Mouse (Mus musculus) testis, postnatal 14 days (tissue): ENCODE measurements around the gene Gstt2.
A peak's percentile ranks its signal among the peaks of the same experiment; 100 is the strongest.

Experiments used
- DNase-seq: peaks from one replicate; pipeline ENCODE4 v3.0.0; 2021; ENCODE audit warnings: low spot score

Gene Gstt2

GRCm38 (mm10) chr10:75827668-75828360 lies 9.4 kb downstream of the Gstt2 start:
- DNase-seq: no peak

- no peak for DNase-seq
Measured at GRCm38 (mm10) chr10:75824530-75824929, 12.7 kb downstream of the Gstt2 start.

- no peak for DNase-seq
Measured at GRCm38 (mm10) chr10:75823782-75824181, 13.4 kb downstream of the Gstt2 start.

GRCm38 (mm10) chr10:75822443-75822842 lies 14.8 kb downstream of the Gstt2 start, which contains the start of gene Gstt4:
Gstt4 (minus strand) TSS chr10:75822543.
- DNase-seq: no peak

- DNase-seq: no peak
Measured at GRCm38 (mm10) chr10:75819882-75820281, 17.3 kb downstream of the Gstt2 start.

- no peak for DNase-seq
Measured at GRCm38 (mm10) chr10:75818641-75819040, 18.6 kb downstream of the Gstt2 start.

- no peak for DNase-seq
Measured at GRCm38 (mm10) chr10:75804217-75804616, 33.0 kb downstream of the Gstt2 start.

GRCm38 (mm10) chr10:75798176-75798696 lies 39.0 kb downstream of the Gstt2 start, which contains the start of gene Gstt1:
Gstt1 (minus strand) TSS chr10:75798584.
- DNase-seq: peak; percentile 39

- peak; percentile 32 for DNase-seq
Measured at GRCm38 (mm10) chr10:75797619-75798175, 39.5 kb downstream of the Gstt2 start.

- DNase-seq: no peak
Measured at GRCm38 (mm10) chr10:75796731-75797516, 40.3 kb downstream of the Gstt2 start.

- DNase-seq: no peak
Measured at GRCm38 (mm10) chr10:75794880-75795279, 42.3 kb downstream of the Gstt2 start.

- DNase-seq: no peak
Measured at GRCm38 (mm10) chr10:75790773-75791172, 46.5 kb downstream of the Gstt2 start.

GRCm38 (mm10) chr10:75789841-75790240 lies 47.4 kb downstream of the Gstt2 start:
- no peak for DNase-seq

GRCm38 (mm10) chr10:75789081-75789735 lies 48.0 kb downstream of the Gstt2 start:
- DNase-seq: no peak

- no peak for DNase-seq
Measured at GRCm38 (mm10) chr10:75788277-75788676, 48.9 kb downstream of the Gstt2 start.

GRCm38 (mm10) chr10:75785442-75785841 lies 51.8 kb downstream of the Gstt2 start:
- no peak for DNase-seq
